Mouse (Mus musculus): ENCODE measurements around the gene Dnaic1.
"Not testable (repeated sequence)": the region's sequence is repeated elsewhere in the genome, so short reads cannot be mapped to it uniquely, and the experiment has no call there.

Dnaic1 gene

GRCm38 (mm10) chr4:41665009-41665675 is 95.6 kb downstream of the Dnaic1 start:
- DNase-seq (ENCODE audit: extremely low spot score), result peak; percentile 54

- no peak for DNase-seq (ENCODE audit: extremely low spot score)
These were observed 97.1 kb downstream of the Dnaic1 start for GRCm38 (mm10) chr4:41666646-41667045.

GRCm38 (mm10) chr4:41670836-41671235 is 101.3 kb downstream of the Dnaic1 start:
- DNase-seq (ENCODE audit: extremely low spot score), result no peak

- no peak for DNase-seq (ENCODE audit: extremely low spot score)
These were observed 101.9 kb downstream of the Dnaic1 start for GRCm38 (mm10) chr4:41671500-41671899.

- no peak for DNase-seq (ENCODE audit: extremely low spot score)
These were observed 102.4 kb downstream of the Dnaic1 start for GRCm38 (mm10) chr4:41671963-41672480.

GRCm38 (mm10) chr4:41672522-41672963 is 103.0 kb downstream of the Dnaic1 start:
- no peak for DNase-seq (ENCODE audit: extremely low spot score)

GRCm38 (mm10) chr4:41673186-41673585 is 103.6 kb downstream of the Dnaic1 start:
- DNase-seq (ENCODE audit: extremely low spot score), result no peak

- DNase-seq (ENCODE audit: extremely low spot score), result no peak
These were observed 106.9 kb downstream of the Dnaic1 start for GRCm38 (mm10) chr4:41676248-41677005.

GRCm38 (mm10) chr4:41677006-41677629 is 107.5 kb downstream of the Dnaic1 start:
- no peak for DNase-seq (ENCODE audit: extremely low spot score)

GRCm38 (mm10) chr4:41678863-41679262 is 109.3 kb downstream of the Dnaic1 start:
- no peak for DNase-seq (ENCODE audit: extremely low spot score)

- DNase-seq (ENCODE audit: extremely low spot score), result no peak
These were observed 109.7 kb downstream of the Dnaic1 start for GRCm38 (mm10) chr4:41679291-41679690.

- DNase-seq (ENCODE audit: extremely low spot score), result no peak
These were observed 111.6 kb downstream of the Dnaic1 start for GRCm38 (mm10) chr4:41681176-41681575.

- DNase-seq (ENCODE audit: extremely low spot score), result no peak
These were observed 112.4 kb downstream of the Dnaic1 start for GRCm38 (mm10) chr4:41681947-41682346.

GRCm38 (mm10) chr4:41682789-41683188 is 113.2 kb downstream of the Dnaic1 start:
- no peak for DNase-seq (ENCODE audit: extremely low spot score)

GRCm38 (mm10) chr4:41683303-41683702 is 113.7 kb downstream of the Dnaic1 start:
- DNase-seq (ENCODE audit: extremely low spot score), result not testable (repeated sequence)

GRCm38 (mm10) chr4:41684131-41684930 is 114.8 kb downstream of the Dnaic1 start:
- DNase-seq (ENCODE audit: extremely low spot score), result peak; percentile 71

- DNase-seq (ENCODE audit: extremely low spot score), result not testable (repeated sequence)
These were observed 115.4 kb downstream of the Dnaic1 start for GRCm38 (mm10) chr4:41684931-41685453.

GRCm38 (mm10) chr4:41685882-41686492 is 116.4 kb downstream of the Dnaic1 start:
- DNase-seq (ENCODE audit: extremely low spot score), result peak; percentile 57

Measured in embryo, embryonic 9.5 days (tissue).